Mouse (Mus musculus) intestine, postnatal 0 days (tissue): ENCODE results near the gene Ddi2. TPM values are rescaled to one million over a fixed set of nuclear protein-coding genes. Genes with fewer than 3 reads are reported as not detected.

Source experiments
- ATAC-seq: fragments of 200-750 bp; cut with Nextera tagmentation; 2 replicates; pipeline ENCODE4 v1.8.0; 2017; ENCODE audit warnings: mild to moderate bottlenecking, moderate TSS enrichment, moderate library complexity
- H3K27ac ChIP-seq: fragments of 300-500 bp; sonication (generic); 2 replicates; pipeline ENCODE4 v1.5.1; 2014; ENCODE audit warnings: mild to moderate bottlenecking, low read depth, low read length, moderate library complexity
- H3K27me3 ChIP-seq: fragments of 300-500 bp; sonication (generic); replicated peaks from 2 replicates; pipeline ENCODE4 v1.6.1; 2014; ENCODE audit warnings: low read length, mixed read lengths; ENCODE audit not compliant: control insufficient read depth, insufficient read depth
- H3K36me3 ChIP-seq: fragments of 300-500 bp; sonication (generic); 2 replicates; pipeline ENCODE4 v1.6.1; 2014; ENCODE audit warnings: mild to moderate bottlenecking, moderate library complexity; ENCODE audit not compliant: control insufficient read depth, insufficient read depth
- H3K4me1 ChIP-seq: fragments of 300-500 bp; sonication (generic); replicated peaks from 2 replicates; pipeline ENCODE4 v1.6.1; 2014; ENCODE audit warnings: antibody characterized with exemption, low read length, mixed read lengths; ENCODE audit not compliant: control insufficient read depth, insufficient read depth
- H3K4me2 ChIP-seq: fragments of 300-500 bp; sonication (generic); replicated peaks from 2 replicates; pipeline ENCODE4 v1.6.1; 2014; ENCODE audit warnings: low read depth, mild to moderate bottlenecking, moderate library complexity
- H3K4me3 ChIP-seq: fragments of 300-500 bp; sonication (generic); 2 replicates; pipeline ENCODE4 v1.5.1; 2014; ENCODE audit warnings: low read depth, low read length
- H3K9ac ChIP-seq: fragments of 300-500 bp; sonication (generic); 2 replicates; pipeline ENCODE4 v1.6.1; 2014; ENCODE audit warnings: mild to moderate bottlenecking, low read depth, low read length
- H3K9me3 ChIP-seq: fragments of 300-500 bp; sonication (generic); 2 replicates; pipeline ENCODE4 v1.6.1; 2016; ENCODE audit warnings: mixed run types; ENCODE audit not compliant: control insufficient read depth
- CTCF ChIP-seq: sonication (generic); IDR thresholded peaks from 2 replicates; pipeline ENCODE4 v1.5.1; 2016; ENCODE audit warnings: low read depth, mild to moderate bottlenecking, control low read depth, antibody characterized with exemption, moderate library complexity
- WGBS: fragments of 180-500 bp; shearing (Covaris S2); extraction: QIAGEN DNeasy Blood & Tissue Kit; methylation state at CpG from one replicate; pipeline ENCODE4 v1.1.7; 2014; 5-methylcytosine and 5-hydroxymethylcytosine counted together
- polyA plus RNA-seq: library from polyadenylated mRNA; unstranded; fragments of >200 nt; fragmentation: Nextera tagmentation; extraction: Ambion mirVana; gene quantifications from 2 replicates; pipeline ENCODE4 v1.2.1, GENCODE M21; 2015

Ddi2 gene
- polyA plus RNA-seq, 1 experiment from 2014 or later, result 15.9 TPM

DNA sequence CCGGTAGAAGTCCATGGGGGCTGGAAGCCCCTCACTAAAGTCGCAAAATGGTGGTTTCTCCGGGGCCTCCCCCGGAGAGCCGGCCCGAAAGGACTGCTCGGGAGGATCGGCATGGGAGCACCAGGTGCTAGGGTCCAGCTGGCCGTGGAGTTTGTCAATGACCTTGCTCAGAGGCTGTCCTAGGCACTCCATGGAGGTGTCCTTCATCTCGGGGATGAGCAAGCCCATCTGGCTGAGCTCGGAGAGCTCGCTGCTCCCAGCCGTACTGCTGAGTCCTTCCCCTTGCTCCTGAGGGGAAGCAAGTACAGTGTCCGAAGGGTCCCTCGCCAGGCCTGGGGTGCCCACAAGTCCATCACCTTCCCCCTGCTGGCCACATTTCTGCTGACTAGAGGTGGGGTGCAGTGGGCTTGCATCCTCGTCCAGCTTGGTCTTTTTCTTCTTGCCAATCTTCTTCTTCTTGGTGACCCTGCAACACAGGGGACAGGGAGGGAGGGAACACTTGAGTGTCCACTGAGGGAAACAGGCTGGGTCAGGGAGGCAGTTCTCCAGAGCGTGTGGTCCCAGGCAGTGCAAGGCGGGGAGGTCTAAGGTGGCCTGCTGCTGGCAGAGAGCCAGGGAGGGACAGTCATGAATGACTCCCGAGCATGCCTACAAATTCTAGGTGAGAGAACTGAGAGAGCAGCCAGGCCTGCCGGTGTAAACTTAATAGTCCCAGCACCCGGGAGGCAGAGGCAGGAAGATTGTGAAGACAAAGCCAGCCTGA is 90.9 kb downstream of the Ddi2 start:
- no peak overlapping the region for H3K27ac ChIP-seq
- no peak for TF ChIP-seq CTCF
- no peak overlapping the region for H3K9ac ChIP-seq
- 90% methylated on average over 21 of the region's 21 CpGs for WGBS
- H3K4me1 ChIP-seq, result no peaks in the 10 kb centered on the region
- no peak for ATAC-seq
- H3K36me3 ChIP-seq, result peaks cover 78% of the 10 kb centered on the region
- no peak overlapping the region for H3K4me2 ChIP-seq
- H3K27me3 ChIP-seq, result no peaks in the 10 kb centered on the region
- no peaks in the 10 kb centered on the region for H3K9me3 ChIP-seq
- no peak overlapping the region for H3K4me3 ChIP-seq

DNA sequence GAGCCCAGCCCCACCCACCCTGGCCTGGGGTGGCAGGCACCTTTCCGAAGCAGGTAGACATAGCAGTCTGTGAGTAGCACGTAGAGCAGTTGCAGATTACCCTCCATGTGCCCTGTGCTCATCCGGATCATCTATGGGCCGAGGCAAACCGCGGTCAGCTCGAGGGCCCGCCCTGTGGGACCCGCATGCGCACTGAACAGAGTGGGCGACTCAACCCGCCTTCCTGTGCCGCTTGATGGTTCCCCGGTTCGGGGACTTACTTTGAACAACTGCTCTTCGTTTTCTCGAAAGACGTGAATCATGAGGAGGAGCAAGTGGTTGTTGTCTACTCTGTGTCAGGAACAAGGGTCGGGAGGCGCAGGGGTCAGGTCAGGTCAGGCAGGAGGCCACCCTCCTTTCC is 92.0 kb downstream of the Ddi2 start:
- H3K4me1 ChIP-seq, result no peaks in the 10 kb centered on the region
- H3K4me3 ChIP-seq, result no peak overlapping the region
- no peak for ATAC-seq
- no peaks in the 10 kb centered on the region for H3K9me3 ChIP-seq
- H3K27ac ChIP-seq, result no peak overlapping the region
- H3K27me3 ChIP-seq, result no peaks in the 10 kb centered on the region
- no peak overlapping the region for H3K9ac ChIP-seq
- WGBS, result 95% methylated on average over 20 of the region's 20 CpGs
- peaks cover 79% of the 10 kb centered on the region for H3K36me3 ChIP-seq
- no peak for TF ChIP-seq CTCF
- H3K4me2 ChIP-seq, result no peak overlapping the region

DNA sequence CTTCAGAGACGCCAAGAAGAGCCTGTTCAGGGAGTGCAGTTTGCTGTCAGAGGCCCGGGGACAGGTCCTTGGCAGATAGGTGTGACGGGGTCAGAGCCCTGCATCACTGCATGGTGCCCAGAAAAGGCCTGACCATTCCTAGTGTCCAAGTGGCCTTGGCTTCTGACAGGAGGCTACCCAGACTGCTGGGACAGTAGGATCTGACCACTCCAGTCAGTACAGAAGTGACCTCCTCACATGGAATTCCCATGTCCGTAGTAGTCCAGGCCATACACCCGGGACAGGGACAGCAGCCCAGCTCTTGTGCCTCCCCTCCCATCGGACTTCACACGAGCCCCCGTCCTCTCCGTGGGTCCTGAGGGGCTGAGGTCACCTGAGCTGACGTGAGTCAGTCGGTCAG is 93.2 kb downstream of the Ddi2 start:
- peaks cover 82% of the 10 kb centered on the region for H3K36me3 ChIP-seq
- ATAC-seq, result no peak
- no peak overlapping the region for H3K4me2 ChIP-seq
- 86% methylated on average over 11 of the region's 11 CpGs for WGBS
- H3K4me1 ChIP-seq, result 0 out of 2 replicates have a peak, but pooled peaks cover 2% of the 10 kb centered on the region
- TF ChIP-seq CTCF, result no peak
- H3K9ac ChIP-seq, result no peak overlapping the region
- no peaks in the 10 kb centered on the region for H3K27me3 ChIP-seq
- H3K9me3 ChIP-seq, result no peaks in the 10 kb centered on the region
- no peak overlapping the region for H3K4me3 ChIP-seq
- H3K27ac ChIP-seq, result no peak overlapping the region

DNA sequence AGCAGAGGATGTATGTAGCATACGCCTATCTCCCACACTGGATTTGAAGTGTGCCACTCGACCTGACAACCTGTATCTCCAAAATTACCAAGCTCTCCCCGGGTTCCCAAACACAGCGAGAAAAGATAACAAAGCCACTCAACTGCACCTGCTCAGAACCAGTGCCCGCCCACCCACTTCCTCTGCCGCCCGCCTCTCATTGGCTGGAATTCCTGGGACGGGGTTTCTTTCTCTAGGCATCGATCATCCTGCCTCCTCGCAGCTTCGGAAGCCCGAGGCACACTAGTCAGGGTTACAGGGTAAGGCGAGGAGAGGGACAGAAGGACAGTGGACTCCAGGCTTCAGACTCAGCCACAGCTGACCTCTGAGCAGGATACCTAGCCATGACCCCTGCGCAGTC is 94.6 kb downstream of the Ddi2 start:
- TF ChIP-seq CTCF, result no peak
- Histone ChIP-seq H3K4me2 (no peak overlapping the region), H3K9me3 (no peaks in the 10 kb centered on the region), H3K9ac (no peak overlapping the region), H3K27me3 (no peaks in the 10 kb centered on the region), H3K36me3 (peaks cover 74% of the 10 kb centered on the region), H3K4me3 (no peak overlapping the region), H3K4me1 (0 out of 2 replicates have a peak, but pooled peaks cover 5% of the 10 kb centered on the region), H3K27ac (no peak overlapping the region)
- no peak for ATAC-seq
- 83% methylated on average over 14 of the region's 14 CpGs for WGBS

Other genes starting within 250 kb of the Ddi2 start
- 3.2 and 4.0 TPM in 2 replicates for gene Spen, start 184.8 kb downstream of the Ddi2 start, polyA plus RNA-seq
- 52.8 and 59.2 TPM in 2 replicates for gene Fblim1, start 117.3 kb downstream of the Ddi2 start, polyA plus RNA-seq
- gene Tmem82, start 104.8 kb downstream of the Ddi2 start, polyA plus RNA-seq, result 42.0 and 45.7 TPM in 2 replicates
- gene Slc25a34, start 99.6 kb downstream of the Ddi2 start, polyA plus RNA-seq, result 23.8 and 25.7 TPM in 2 replicates
- 3.1 and 6.0 TPM in 2 replicates for gene Plekhm2, start 58.5 kb downstream of the Ddi2 start, polyA plus RNA-seq
- gene Rsc1a1, start 37.8 kb downstream of the Ddi2 start, polyA plus RNA-seq, result not detected in 2 replicates
- gene Agmat, start 23.3 kb upstream of the Ddi2 start, polyA plus RNA-seq, result 106 and 109 TPM in 2 replicates
- gene Dnajc16, start 67.5 kb upstream of the Ddi2 start, polyA plus RNA-seq, result 3.3 and 3.9 TPM in 2 replicates
- 13.4 and 15.7 TPM in 2 replicates for gene Casp9, start 70.2 kb upstream of the Ddi2 start, polyA plus RNA-seq
- gene Cela2a, start 102.7 kb upstream of the Ddi2 start, polyA plus RNA-seq, result 35.6 and 65.3 TPM in 2 replicates
- gene Ctrc, start 122.9 kb upstream of the Ddi2 start, polyA plus RNA-seq, result not detected in 2 replicates
- gene Efhd2, start 151.5 kb upstream of the Ddi2 start, polyA plus RNA-seq, result 173 and 181 TPM in 2 replicates